Mouse (Mus musculus) stomach, adult 2 months (tissue): Measurements from ENCODE around the gene Gucy2d. TPM values are rescaled to one million over a fixed set of nuclear protein-coding genes. Genes with fewer than 3 reads are reported as not detected.

Source experiments
- polyA plus RNA-seq: library from polyadenylated mRNA; depleted of rRNA; stranded (reverse); fragments of >200 nt; gene quantifications from 2 replicates; pipeline ENCODE4 v1.2.3, GENCODE M21; 2012; rRNA removed

Gene Gucy2d
- not detected in 2 replicates for polyA plus RNA-seq

DNA sequence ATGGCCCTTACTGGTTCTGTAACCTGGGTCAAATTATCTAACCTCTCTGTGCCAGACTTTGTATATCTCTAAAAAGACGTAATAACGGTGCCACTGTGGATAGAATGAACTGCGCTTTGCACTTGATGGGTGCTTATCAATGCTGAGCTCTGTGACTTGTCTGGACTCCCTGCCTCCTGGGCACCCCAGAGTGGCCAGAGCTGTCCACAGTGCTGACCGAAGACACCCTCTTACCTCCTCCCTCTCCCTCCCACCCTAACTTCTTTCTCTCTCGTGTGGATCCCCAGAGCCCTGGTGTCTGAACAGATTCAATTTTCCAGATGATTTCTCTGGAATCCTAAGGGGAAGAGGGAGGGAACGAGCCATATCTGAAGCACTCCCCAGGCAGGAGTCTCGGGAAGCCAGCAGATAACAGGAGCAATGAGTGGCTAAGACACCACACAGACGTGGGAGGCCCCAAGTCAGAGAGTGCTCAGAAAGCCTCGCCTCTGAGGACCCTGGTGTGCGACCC, at the start of gene Gucy2d:
Gene Gucy2d (plus strand): TSS at position 461 of the 511 bp plus-strand sequence.

GRCm38 (mm10) chr7:98489131-98489530, 48.9 kb downstream of the Gucy2d start, which contains the start of gene Lrrc32:
TSS of gene Lrrc32 (plus strand) at chr7:98489283.

Other genes with a start within 250 kb of the Gucy2d start
- gene B3gnt6, start 240.9 kb upstream of the Gucy2d start, polyA plus RNA-seq = 0.28 and 0.38 TPM in 2 replicates
- gene Acer3, start 119.2 kb upstream of the Gucy2d start, polyA plus RNA-seq = 1.4 and 1.7 TPM in 2 replicates
- gene Tsku, start 79.1 kb upstream of the Gucy2d start, polyA plus RNA-seq = 42.7 and 45.1 TPM in 2 replicates
- gene Lrrc32, start 48.9 kb downstream of the Gucy2d start, polyA plus RNA-seq = 5.9 and 7.4 TPM in 2 replicates
- 2.9 and 4.6 TPM in 2 replicates for gene Emsy, start 216.4 kb downstream of the Gucy2d start, polyA plus RNA-seq